Mouse (Mus musculus) thymus, adult 2 months (tissue): ENCODE results near the gene Tbc1d14. TPM values are rescaled to one million over a fixed set of nuclear protein-coding genes. Genes with fewer than 3 reads are reported as not detected.

Experiments
- DNase-seq: peaks from one replicate; pipeline ENCODE4 v3.0.0; 2021
- H3K27ac ChIP-seq: fragments of 200-500 bp; 2 replicates; pipeline ENCODE4 v1.5.1; 2012; ENCODE audit warnings: low read length, control low read depth; ENCODE audit not compliant: control insufficient read depth, insufficient read depth
- H3K27me3 ChIP-seq: fragments of 200-500 bp; 2 replicates; pipeline ENCODE4 v1.6.1; 2012; ENCODE audit warnings: mild to moderate bottlenecking, low read length, moderate library complexity, mixed read lengths; ENCODE audit not compliant: control insufficient read depth, insufficient read depth
- H3K36me3 ChIP-seq: fragments of 200-500 bp; 2 replicates; pipeline ENCODE4 v1.6.1; 2012; ENCODE audit warnings: mild to moderate bottlenecking, low read length, moderate library complexity; ENCODE audit not compliant: control insufficient read depth, insufficient read depth
- H3K4me1 ChIP-seq: fragments of 200-500 bp; replicated peaks from 2 replicates; pipeline ENCODE4 v1.6.1; 2012; ENCODE audit warnings: low read length; ENCODE audit not compliant: control insufficient read depth, insufficient read depth
- H3K4me3 ChIP-seq: fragments of 200-500 bp; 2 replicates; pipeline ENCODE4 v1.5.1; 2012; ENCODE audit warnings: mild to moderate bottlenecking, low read length, control low read depth, moderate library complexity; ENCODE audit not compliant: control insufficient read depth, insufficient read depth
- CTCF ChIP-seq: fragments of 200-500 bp; IDR thresholded peaks from 2 replicates; pipeline ENCODE4 v1.5.1; 2012; ENCODE audit warnings: mild to moderate bottlenecking, control low read depth, low read length, moderate library complexity, borderline replicate concordance; ENCODE audit not compliant: control insufficient read depth, poor library complexity, insufficient read depth; ENCODE audit errors: extremely low read depth
- POLR2A ChIP-seq: fragments of 200-500 bp; IDR thresholded peaks from 2 replicates; pipeline ENCODE4 v1.6.1; 2012; ENCODE audit warnings: mild to moderate bottlenecking, low read length, control low read depth, moderate library complexity; ENCODE audit not compliant: control insufficient read depth, poor library complexity, insufficient read depth; ENCODE audit errors: extremely low read depth
- WGBS: fragments of 180-500 bp; shearing (Covaris S2); methylation state at CpG from one replicate; pipeline ENCODE4 v1.1.7; 2018; 5-methylcytosine and 5-hydroxymethylcytosine counted together
- polyA plus RNA-seq: library from polyadenylated mRNA; depleted of rRNA; stranded (reverse); fragments of >200 nt; gene quantifications from 2 replicates; pipeline ENCODE4 v1.2.3, GENCODE M21; 2012

The Tbc1d14 gene
- polyA plus RNA-seq, 1 experiment: 48.6 TPM

DNA sequence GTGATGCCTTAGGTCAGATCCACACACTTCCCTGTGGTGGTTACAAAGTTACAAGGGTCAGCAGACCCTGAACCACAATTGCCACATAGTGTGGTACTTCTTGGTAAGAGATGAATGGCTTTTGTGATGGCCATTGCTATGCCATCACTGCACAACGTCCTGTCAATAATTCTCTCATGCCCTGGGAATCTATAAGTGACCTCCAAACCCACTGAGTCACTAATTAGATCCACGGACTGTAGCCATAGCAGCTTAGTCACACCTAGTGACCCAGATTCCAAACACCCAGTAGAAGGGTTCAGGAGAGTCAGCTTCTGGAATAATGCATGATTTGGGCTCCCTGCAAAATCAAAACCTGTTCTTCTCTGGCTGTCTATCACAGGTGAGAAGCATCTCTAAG lies 67.9 kb downstream of the Tbc1d14 start:
- no peak for DNase-seq
- TF ChIP-seq CTCF (no peak), POLR2A (no peak)
- WGBS: 88% methylated on average over 2 of the region's 2 CpGs
- no peak overlapping the region for H3K4me3 ChIP-seq
- H3K27me3 ChIP-seq: no peaks in the 10 kb centered on the region
- peaks cover 15% of the 10 kb centered on the region for H3K4me1 ChIP-seq
- no peaks in the 10 kb centered on the region for H3K36me3 ChIP-seq
- no peak overlapping the region for H3K27ac ChIP-seq

DNA sequence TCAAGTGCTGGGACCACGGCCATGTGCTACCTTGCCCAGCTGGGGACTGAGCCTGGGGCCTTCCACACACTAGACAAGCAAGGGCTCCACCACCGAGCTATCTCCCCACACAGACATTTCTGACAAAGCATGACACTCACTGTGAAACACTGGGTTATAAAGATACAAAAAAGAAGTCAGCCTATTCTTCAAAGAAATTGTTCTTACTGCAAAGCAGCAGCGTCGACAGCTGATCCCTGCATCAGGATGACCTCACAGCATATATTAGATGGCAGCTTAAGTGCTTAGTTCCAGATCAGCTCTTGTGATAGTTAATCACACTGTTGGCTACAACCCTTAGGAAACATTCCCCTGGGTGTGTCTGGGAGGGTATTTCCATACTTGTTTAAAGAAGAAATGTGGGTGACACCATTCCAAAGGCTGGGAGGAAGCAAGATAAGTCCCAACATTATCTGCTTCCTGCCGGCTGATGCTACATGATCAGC lies 69.8 kb downstream of the Tbc1d14 start:
- WGBS: 92% methylated on average over 5 of the region's 5 CpGs
- no peak for DNase-seq
- Histone ChIP-seq H3K27me3 (no peaks in the 10 kb centered on the region), H3K27ac (no peak overlapping the region), H3K36me3 (peaks cover 10% of the 10 kb centered on the region; the same call in 1 of the 2 replicates), H3K4me1 (peaks cover 16% of the 10 kb centered on the region), H3K4me3 (no peak overlapping the region)
- TF ChIP-seq CTCF (no peak), POLR2A (no peak)

DNA sequence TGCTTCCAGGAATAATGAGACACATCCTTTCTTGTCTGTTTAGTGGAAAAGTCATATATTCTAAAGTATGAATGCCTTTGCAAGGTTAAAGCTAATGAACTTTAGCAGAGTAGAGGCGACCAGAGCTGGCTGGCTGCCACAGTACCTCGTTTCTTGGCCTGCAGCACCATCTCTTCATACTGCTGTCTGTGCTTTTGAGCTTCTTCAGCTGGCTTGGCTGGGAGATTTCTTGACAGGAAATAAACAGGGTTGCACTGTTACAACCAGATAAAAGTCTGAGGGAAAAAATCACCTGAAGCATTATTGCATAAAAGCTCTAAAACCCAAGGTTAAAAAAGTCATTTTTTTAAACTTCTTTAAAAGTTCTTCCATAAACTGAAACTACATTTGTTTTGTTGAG lies 70.3 kb downstream of the Tbc1d14 start:
- Histone ChIP-seq H3K27me3 (no peaks in the 10 kb centered on the region), H3K27ac (no peak overlapping the region), H3K4me1 (peaks cover 16% of the 10 kb centered on the region), H3K36me3 (peaks cover 13% of the 10 kb centered on the region; the same call in 1 of the 2 replicates), H3K4me3 (no peak overlapping the region)
- TF ChIP-seq POLR2A (no peak), CTCF (no peak)
- WGBS: 71% methylated on average over 2 of the region's 2 CpGs
- DNase-seq: no peak

DNA sequence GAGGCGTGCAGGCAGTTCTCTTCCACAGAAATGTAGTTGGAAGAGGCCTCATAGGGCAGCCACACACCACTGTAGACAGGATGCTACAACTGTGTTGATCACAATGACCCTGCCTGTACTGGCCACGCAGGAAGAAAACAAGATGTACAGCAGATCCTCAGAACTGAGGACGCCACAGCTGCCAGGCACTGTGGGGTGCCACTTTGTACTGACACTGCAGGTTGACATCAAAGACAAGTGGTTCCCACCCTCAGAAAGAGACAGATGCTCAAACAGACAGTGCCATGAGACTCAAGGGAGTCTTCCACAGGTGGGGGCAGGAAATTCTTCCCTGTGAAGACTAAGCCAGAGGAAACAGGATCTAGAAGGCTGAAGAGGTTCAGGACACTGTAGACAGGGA lies 73.3 kb downstream of the Tbc1d14 start:
- H3K27me3 ChIP-seq: no peaks in the 10 kb centered on the region
- peak; percentile 25 for DNase-seq
- H3K4me3 ChIP-seq: no peak overlapping the region
- no peak for TF ChIP-seq POLR2A
- TF ChIP-seq CTCF: no peak
- H3K4me1 ChIP-seq: peaks cover 16% of the 10 kb centered on the region
- 29% methylated on average over 3 of the region's 3 CpGs for WGBS
- H3K27ac ChIP-seq: no peak overlapping the region
- H3K36me3 ChIP-seq: peaks cover 17% of the 10 kb centered on the region; the same call in 1 of the 2 replicates

DNA sequence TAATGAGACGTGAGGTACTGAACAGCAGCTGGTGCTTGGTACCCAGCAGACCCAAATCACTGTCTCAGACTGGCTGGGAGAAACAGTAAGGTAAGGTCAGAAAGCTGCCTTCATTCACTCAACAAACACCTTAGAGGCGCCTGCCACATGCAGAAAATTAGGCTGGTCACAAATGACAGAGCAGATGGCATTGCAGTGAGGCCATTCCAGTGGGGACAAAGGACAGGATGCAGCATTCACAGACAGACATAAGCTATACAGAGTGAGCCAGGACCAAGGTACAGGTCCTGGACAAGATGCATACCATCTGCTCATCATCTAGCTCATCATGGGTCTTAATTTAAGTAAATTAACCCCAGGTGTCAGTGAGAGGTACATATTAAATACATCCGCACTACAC lies 75.5 kb downstream of the Tbc1d14 start:
- Histone ChIP-seq H3K4me1 (peaks cover 14% of the 10 kb centered on the region), H3K4me3 (no peak overlapping the region), H3K27me3 (no peaks in the 10 kb centered on the region), H3K36me3 (peaks cover 32% of the 10 kb centered on the region), H3K27ac (no peak overlapping the region)
- TF ChIP-seq POLR2A (no peak), CTCF (no peak)
- no peak for DNase-seq
- 97% methylated on average over 3 of the region's 3 CpGs for WGBS

DNA sequence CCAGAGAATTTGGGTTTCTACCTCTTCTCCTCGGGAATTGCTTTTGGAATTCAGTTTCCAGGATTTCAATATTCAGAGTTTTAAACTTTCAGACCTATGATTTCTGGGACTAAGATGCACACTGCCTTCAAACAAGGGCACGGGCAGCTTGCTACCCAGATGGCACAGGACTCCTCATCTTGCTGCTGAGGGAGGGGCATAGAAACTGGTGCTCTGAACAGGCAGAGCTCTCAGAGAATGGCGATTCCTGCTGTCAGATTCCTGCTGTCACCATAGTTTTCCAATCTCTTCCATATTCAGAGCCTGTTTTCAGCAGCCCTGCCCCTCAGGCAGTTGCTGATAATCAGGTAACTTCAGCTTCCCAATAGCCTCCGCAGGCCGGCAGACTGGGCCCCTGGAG lies 77.5 kb downstream of the Tbc1d14 start:
- DNase-seq: no peak
- Histone ChIP-seq H3K4me1 (peaks cover 14% of the 10 kb centered on the region), H3K36me3 (peaks cover 41% of the 10 kb centered on the region), H3K27ac (no peak overlapping the region), H3K27me3 (no peaks in the 10 kb centered on the region), H3K4me3 (no peak overlapping the region)
- 96% methylated on average over 5 of the region's 5 CpGs for WGBS
- TF ChIP-seq CTCF: no peak
- TF ChIP-seq POLR2A: no peak

DNA sequence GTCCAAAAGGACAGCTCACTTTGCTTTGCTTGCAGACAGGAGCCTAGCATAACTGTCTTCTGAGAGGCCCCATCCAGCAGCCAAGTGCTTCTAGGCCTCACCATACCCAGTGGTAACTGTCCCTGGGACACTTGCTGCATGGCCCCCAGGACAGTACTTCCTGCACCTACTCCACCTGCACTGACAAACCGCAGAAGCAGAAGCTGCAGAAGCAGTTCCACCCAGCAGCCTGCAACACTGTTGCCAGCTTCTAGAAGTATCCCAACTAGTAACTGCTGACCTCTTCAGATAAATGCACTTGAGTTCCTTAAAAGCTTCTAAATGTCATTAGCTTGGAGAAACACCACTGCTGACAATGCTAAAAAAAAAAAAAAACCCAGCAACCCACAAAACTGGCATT lies 78.0 kb downstream of the Tbc1d14 start:
- no peak for DNase-seq
- peaks cover 12% of the 10 kb centered on the region for H3K4me1 ChIP-seq
- H3K27me3 ChIP-seq: no peaks in the 10 kb centered on the region
- no peak overlapping the region for H3K4me3 ChIP-seq
- H3K36me3 ChIP-seq: peaks cover 45% of the 10 kb centered on the region
- TF ChIP-seq POLR2A (no peak), CTCF (no peak)
- 69% methylated on average over 1 of the region's 1 CpGs for WGBS
- no peak overlapping the region for H3K27ac ChIP-seq
